ENCODE assay signal across 9 mouse cellular contexts in genomic region chr10:120270777-120271176, GRCm38 (mm10). TPM values are rescaled to one million over a fixed set of nuclear protein-coding genes. Genes with fewer than 3 reads are reported as not detected.
A peak's percentile ranks its signal among the peaks of the same experiment; 100 is the strongest.
DNase-seq lines count a peak whose midpoint lies in the region; ATAC-seq and TF ChIP-seq lines count a peak whose summit lies in the region.
"Had no signal": no experiment of that assay in that cellular context is flagged by ENCODE, and none has a peak within 500 bp of the region (broad histone marks: within the 10 kb centered on the region; RNA-seq: fewer than 3 reads in every experiment).

No protein-coding gene starts in this region.

- no peaks in the 10 kb centered on the region for H3K36me3 ChIP-seq in kidney, embryonic 15.5 days
- H3K36me3 ChIP-seq in heart, postnatal 0 days (replicated peaks; ENCODE audit: control insufficient read depth, insufficient read depth, low read length) = no peaks in the 10 kb centered on the region
- H3K36me3 ChIP-seq in liver, postnatal 0 days (replicated peaks; ENCODE audit: insufficient read depth, low read length) = no peaks in the 10 kb centered on the region

- no peak overlapping the region for H3K4me3 ChIP-seq in kidney, embryonic 15.5 days (replicated peaks)
- no peak overlapping the region for H3K4me3 ChIP-seq in heart, postnatal 0 days (ENCODE audit: low read depth, low read length)
- H3K4me3 ChIP-seq in liver, postnatal 0 days (ENCODE audit: low read depth, low read length) = no peak overlapping the region

- WGBS in kidney, embryonic 15.5 days = 83% methylated on average over 4 of the region's 4 CpGs
- 67% methylated on average over 4 of the region's 4 CpGs for WGBS in heart, postnatal 0 days
- 67% methylated on average over 4 of the region's 4 CpGs for WGBS in liver, postnatal 0 days (ENCODE audit: insufficient replicate concordance)

- no peaks in the 10 kb centered on the region for H3K9me3 ChIP-seq in kidney, embryonic 15.5 days (replicated peaks)
- no peaks in the 10 kb centered on the region for H3K9me3 ChIP-seq in heart, postnatal 0 days (replicated peaks; ENCODE audit: control insufficient read depth, low read length)
- H3K9me3 ChIP-seq in liver, postnatal 0 days (ENCODE audit: low read length) = no peaks in the 10 kb centered on the region

- no peak overlapping the region for H3K9ac ChIP-seq in kidney, embryonic 15.5 days
- H3K9ac ChIP-seq in heart, postnatal 0 days (replicated peaks; ENCODE audit: low read depth, low read length) = no peak overlapping the region
- no peak overlapping the region for H3K9ac ChIP-seq in liver, postnatal 0 days (replicated peaks)

- TF ChIP-seq CTCF in heart, postnatal 0 days (IDR thresholded peaks at IDR 0.05; ENCODE audit: low read depth) = peak; percentile 70
- TF ChIP-seq CTCF in liver, postnatal 0 days (IDR thresholded peaks at IDR 0.05; ENCODE audit: low read depth) = peak; percentile 89

- TF ChIP-seq EP300 in heart, postnatal 0 days (IDR thresholded peaks at IDR 0.05; ENCODE audit: low read depth) = no peak
- no peak for TF ChIP-seq EP300 in liver, postnatal 0 days (IDR thresholded peaks at IDR 0.05; ENCODE audit: low read depth)

- ATAC-seq in kidney, embryonic 15.5 days (replicated peaks; ENCODE audit: low FRiP score) = no peak
- no peak for ATAC-seq in heart, postnatal 0 days (ENCODE audit: insufficient read depth, low read depth)
- 0 out of 2 replicates have a peak, but pooled peaks have one; percentile 38 for ATAC-seq in liver, postnatal 0 days

- H3K4me1 ChIP-seq in kidney, embryonic 15.5 days = peaks cover 40% of the 10 kb centered on the region
- peaks cover 5% of the 10 kb centered on the region; the same call in 1 of the 2 replicates for H3K4me1 ChIP-seq in heart, postnatal 0 days (ENCODE audit: control insufficient read depth, insufficient read depth)
- H3K4me1 ChIP-seq in liver, postnatal 0 days (ENCODE audit: insufficient read depth) = peaks cover 11% of the 10 kb centered on the region; the same call in 1 of the 2 replicates

- DNase-seq in adrenal gland, adult (ENCODE audit: inconsistent age in 2 of 2, low spot score in 1 of 2) = peak; percentile 17 to 81
- no peak for DNase-seq in adrenal gland, adult 8-10 months
- DNase-seq in kidney, adult 9 months = peak; percentile 57
- DNase-seq in R1 (ENCODE audit: low read depth, low spot score) = peak; percentile 71
- no peak for DNase-seq in heart, postnatal 0 days (ENCODE audit: low spot score)
- peak; percentile 66 for DNase-seq in liver, postnatal 0 days
- peak; percentile 59 for DNase-seq in thymus, postnatal 0 days (ENCODE audit: low spot score)

- no peak overlapping the region for H3K27ac ChIP-seq in kidney, embryonic 15.5 days
- H3K27ac ChIP-seq in heart, postnatal 0 days (ENCODE audit: low read depth) = no peak overlapping the region
- no peak overlapping the region for H3K27ac ChIP-seq in liver, postnatal 0 days (ENCODE audit: low read depth)
- H3K27ac ChIP-seq: macrophage had no signal

- H3K4me2 ChIP-seq in kidney, embryonic 15.5 days = no peak overlapping the region
- H3K4me2 ChIP-seq in heart, postnatal 0 days (ENCODE audit: low read depth, low read length) = no peak overlapping the region
- H3K4me2 ChIP-seq in liver, postnatal 0 days (ENCODE audit: low read depth, low read length) = no peak overlapping the region

- no peaks in the 10 kb centered on the region for H3K27me3 ChIP-seq in kidney, embryonic 15.5 days
- H3K27me3 ChIP-seq in heart, postnatal 0 days (ENCODE audit: control insufficient read depth, insufficient read depth, low read length) = peaks cover 11% of the 10 kb centered on the region; the same call in 1 of the 2 replicates
- H3K27me3 ChIP-seq in liver, postnatal 0 days (ENCODE audit: insufficient read depth, low read length) = no peaks in the 10 kb centered on the region

RNA-seq across cellular contexts. Expression of gene Llph, which starts 43.9 kb away (rescaled TPM):
- total RNA-seq in adrenal gland, adult 8-10 months (2022) = 10 to 100 TPM; 18.6 to 33.4 (median 22.0) TPM
- 52.0 and 56.8 TPM in 2 replicates for polyA plus RNA-seq in kidney, embryonic 15.5 days (2015; fragmentation: Nextera tagmentation; extraction: Ambion mirVana)
- total RNA-seq in heart, postnatal 0 days (2014; rRNA removed; ENCODE audit: low replicate concordance) = 0.34 and 9.7 TPM in 2 replicates
- 19.1 and 23.3 TPM in 2 replicates for polyA plus RNA-seq in heart, postnatal 0 days (2015; fragmentation: Nextera tagmentation; extraction: Ambion mirVana)
- 33.5 and 33.9 TPM in 2 replicates for polyA plus RNA-seq in liver, postnatal 0 days (2015; fragmentation: Nextera tagmentation; extraction: Ambion mirVana)
- 67.9 and 74.0 TPM in 2 replicates for polyA plus RNA-seq in thymus, postnatal 0 days (2015; fragmentation: Nextera tagmentation; extraction: Ambion mirVana)

Comparison
In these comparisons a context has a peak if more than half of its experiments do, and no peak if none do; other contexts are left out.
1. DNase-seq: peak in adrenal gland, adult (2 of 2), kidney, adult 9 months (single experiment), R1 (single experiment), liver, postnatal 0 days (single experiment) and thymus, postnatal 0 days (single experiment); none in adrenal gland, adult 8-10 months (single experiment) and heart, postnatal 0 days (single experiment).